Mouse (Mus musculus) layer of hippocampus, postnatal 10 days (tissue): ENCODE measurements around the gene Ube2z. TPM values are rescaled to one million over a fixed set of nuclear protein-coding genes. Genes with fewer than 3 reads are reported as not detected.
A peak's percentile ranks its signal among the peaks of the same experiment; 100 is the strongest.

Experiments
- DNase-seq, 2 experiments: peaks; one replicate each; pipeline ENCODE4 v3.0.0; 2021; ENCODE audit warnings: low spot score in 2 of 2
- total RNA-seq, 2 experiments: library from RNA; stranded (reverse); gene quantifications; 2 replicates each; pipeline ENCODE4 v1.2.3; 2021

Gene Ube2z
- total RNA-seq, 2 experiments from 2014 or later, result 56.6 to 57.8 TPM

DNA sequence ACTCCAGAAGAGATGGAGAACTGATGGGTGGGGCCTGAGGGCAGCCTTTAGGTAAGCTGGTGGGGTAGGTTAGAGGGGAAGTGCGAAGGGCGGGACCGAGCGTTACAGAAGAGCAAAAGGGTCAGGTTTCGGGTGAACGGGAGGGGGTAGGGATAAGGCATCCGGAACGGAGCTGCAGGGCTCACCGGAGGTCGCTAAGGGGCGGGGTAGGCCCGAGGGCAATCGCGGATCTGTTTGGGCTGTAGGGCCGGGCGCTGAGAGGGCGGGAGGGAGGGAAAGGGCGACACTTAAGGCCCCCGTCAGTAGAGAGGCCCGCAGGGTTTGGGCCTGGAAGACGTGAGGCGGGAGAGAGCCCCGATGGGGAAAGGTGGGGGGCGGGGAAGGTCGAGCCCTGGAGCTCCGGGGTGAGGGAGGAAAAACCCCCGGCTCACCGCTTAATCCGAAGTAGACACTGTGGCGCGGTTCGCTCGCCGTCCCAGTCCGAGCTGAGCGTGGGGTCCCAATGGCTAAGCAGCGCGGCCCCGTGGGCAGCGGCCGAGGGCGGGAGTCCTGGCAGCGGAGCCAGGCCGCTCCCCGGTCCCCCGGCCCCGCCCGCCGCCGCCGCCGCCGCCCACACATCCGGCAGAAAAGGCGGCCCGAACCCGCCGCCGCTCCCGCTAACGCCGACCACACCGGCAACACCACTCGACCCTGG lies 520 bp downstream of the Ube2z start:
- no peak for DNase-seq

DNA sequence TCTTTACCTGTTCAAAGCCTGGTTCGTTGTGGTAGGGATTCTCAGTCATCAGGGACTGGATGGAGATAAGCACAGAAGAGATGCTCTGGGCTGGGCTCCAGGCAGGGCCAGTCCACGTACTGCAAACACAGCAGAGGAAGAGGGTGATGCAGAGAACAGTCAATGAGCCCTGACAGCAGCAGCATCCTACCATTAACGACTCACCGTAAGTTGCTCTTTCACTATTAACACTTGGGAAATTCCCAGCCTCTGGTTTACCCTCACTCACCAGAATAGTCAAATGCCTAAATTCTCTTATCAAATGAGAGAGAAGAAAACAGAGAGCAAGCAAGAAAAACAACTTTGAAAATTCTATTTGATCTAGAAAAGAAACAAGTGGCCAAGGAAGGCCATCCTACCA lies 6.9 kb downstream of the Ube2z start:
- no peak for DNase-seq

DNA sequence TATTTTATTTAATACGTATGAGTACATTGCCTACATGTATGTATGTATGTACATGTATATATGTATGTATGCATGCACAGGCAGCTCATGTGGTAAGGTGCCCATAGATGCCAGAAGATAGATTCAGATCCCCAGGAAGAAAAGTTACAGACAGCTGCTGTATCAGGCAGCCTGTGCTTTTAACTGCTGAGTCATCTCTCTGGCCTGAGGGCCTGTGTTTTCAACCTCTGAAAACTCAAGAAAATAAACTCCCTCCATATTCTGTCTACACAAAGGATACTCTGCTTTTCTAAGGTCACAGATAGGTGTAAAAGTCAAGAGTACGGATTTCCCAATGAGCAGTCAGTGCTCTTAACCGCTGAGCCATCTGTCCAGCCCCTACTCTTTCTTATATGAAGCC lies 14.3 kb downstream of the Ube2z start:
- no peak for DNase-seq

DNA sequence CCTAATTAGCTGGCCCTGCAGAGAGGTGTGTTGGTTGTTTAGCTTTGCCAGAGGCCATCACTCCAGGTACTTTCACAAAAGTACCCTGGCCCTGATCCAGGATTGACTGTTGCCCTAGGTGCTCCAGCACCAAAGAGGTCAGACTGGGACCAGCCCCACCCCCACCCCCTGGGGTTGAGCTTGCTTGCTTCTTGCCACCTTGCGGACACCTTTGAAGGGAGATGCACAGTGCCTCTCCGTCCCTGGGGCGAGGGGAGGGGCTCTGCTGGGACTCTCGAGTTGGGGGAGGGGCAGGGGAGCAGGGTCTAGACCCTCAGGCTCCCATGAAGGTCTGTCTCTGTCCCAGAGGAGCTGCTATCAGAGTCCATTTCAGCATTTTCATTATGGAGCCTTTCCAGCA lies 15.2 kb downstream of the Ube2z start:
- no peak for DNase-seq

DNA sequence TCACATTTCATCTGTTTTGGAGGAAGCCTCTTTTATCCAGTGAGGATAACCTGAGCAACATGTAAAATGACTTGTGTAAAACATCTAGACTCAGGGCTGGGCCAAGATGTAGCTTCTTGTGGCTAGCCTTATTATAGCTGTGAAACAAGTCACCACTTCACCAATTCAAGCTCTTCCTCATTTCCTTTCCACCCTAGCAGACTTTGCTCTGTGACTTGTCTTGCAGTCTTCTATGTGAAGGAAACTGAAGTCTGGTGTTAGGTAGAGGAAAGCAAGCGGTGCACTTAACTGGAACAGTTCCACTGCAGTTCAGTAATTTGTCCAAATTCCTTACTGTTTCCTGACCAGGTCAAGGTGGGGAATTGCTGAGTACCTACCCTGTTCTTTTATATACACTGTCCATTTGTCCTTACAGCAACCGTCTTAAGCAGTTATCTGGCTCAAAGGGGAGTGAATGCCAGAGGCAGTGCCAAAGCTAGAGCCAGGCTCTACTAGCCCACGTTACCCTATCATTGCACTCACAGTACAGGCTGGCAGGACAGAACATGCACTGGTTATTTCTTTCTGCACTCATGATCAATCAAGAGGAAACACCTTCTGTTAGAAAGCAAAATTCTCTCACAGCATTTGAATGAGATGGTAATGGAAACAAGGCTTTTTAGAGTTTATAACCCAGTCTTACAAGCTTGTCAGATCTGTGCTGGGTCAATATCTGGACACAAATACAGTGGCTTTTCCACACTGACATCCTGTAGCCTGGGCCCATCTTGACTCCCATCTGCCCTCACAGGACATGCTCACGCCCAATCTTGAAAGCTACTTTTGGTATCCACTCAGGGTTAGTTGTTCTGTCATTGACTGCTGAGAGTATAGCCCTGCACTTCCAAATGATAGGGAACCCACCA lies 17.5 kb downstream of the Ube2z start:
- DNase-seq, result no peak

DNA sequence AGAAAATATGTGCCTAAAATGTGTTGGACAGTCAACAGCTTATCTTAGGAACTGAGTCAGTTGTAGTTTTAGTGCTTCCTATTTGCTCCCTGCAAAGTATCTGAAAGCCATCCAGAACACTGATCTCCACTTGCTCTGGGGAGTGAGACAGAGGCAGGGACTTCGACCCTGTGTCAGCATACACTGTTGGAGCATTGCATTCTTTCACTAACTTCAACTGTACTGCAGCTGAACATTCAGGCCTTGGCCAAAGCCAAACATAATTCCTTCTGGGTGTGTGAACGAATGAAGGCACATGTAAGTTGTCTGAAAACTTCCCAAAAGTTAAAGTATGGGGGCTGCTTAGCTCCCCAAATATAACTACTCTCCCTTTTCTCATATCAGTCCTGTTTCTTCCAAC lies 18.4 kb downstream of the Ube2z start:
- no peak for DNase-seq

DNA sequence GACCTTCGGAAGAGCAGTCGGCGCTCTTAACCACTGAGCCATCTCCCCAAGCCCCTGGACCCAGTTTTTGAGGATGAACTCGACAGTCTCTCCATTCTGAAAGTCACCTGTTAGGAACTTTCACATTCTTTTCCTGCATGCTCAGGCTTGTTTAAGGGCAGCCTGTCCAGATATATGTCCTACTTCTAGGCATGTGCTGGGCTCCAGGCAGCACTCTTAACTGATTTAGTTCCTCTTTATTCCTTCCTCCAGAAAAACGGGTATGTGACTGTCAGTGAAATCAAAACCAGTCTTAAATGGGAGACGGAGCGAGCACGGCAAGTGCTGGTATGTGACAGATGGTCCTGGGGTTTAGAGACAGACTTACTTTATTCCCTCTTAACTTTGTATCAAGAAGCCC lies 19.2 kb downstream of the Ube2z start:
- no peak for DNase-seq

DNA sequence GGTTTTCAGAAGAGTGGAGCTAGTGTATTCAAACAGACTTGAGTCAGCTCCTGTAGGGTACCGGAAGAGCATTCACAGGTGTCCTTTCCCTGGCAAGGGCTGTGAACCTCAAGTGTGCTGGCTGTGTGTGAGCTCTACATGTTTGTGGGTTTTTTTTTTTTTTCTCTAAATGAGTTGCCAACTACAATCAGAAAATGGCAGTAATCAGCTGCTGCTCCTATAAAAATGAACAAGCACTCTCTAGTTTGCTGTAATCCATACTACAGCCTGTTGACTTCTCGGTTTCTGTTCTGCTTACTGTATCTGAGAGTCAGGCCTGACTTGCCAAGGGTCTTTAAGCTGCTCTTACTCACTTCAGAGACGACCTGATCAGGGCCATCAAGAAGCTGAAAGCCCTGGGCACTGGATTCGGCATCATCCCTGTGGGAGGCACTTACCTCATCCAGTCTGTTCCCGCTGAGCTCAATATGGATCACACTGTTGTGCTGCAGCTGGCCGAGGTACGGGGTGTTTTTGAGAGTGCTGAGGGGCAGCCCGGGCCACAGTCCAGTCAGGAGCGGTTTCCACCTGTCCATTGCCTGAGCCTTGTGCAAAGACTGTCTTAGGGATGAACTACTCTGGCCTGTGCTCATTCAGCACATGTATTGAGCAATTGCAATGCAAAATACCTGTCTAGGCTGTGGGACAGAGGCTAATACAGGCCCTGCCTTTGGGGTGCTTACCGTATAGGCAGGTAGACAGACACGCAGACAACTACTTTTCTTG lies 20.2 kb downstream of the Ube2z start:
- DNase-seq, result peak in 1 of 2 experiments; percentile 10

DNA sequence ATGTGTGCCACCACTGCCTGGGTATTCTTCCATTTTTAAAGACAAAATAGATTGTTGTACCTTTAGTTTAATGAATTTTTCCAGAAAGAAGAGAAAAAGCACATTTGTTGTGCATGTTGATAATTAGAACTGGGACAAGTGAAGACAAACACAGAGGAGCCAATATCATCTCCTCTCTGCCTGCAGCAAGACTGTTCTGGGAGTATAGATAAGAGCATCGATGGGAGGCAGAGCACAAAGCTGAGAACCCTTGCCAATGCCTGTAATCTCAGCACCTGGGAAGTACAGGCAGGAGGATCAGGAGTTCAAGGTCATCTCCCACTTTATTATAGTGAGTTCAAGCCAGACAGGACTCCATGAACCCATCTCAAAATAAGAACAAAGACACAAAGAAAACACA lies 26.6 kb downstream of the Ube2z start:
- DNase-seq, result no peak

DNA sequence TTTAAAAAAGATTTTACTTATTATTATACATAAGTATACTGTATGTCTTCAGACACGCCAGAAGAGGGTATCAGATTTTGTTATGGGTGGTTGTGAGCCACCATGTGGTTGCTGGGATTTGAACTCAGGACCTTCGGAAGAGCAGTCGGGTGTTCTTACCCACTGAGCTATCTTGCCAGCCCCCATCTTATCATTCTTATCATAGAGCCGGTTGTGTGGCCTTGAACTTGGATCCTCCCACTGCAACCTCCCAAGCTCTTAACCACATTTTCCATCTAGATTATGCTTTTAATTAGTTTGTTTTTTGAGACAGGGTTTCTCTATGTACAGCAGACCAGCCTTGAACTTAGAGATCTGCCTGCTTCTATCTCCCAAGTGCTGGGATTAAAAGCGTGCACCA lies 27.7 kb downstream of the Ube2z start:
- DNase-seq, result no peak

DNA sequence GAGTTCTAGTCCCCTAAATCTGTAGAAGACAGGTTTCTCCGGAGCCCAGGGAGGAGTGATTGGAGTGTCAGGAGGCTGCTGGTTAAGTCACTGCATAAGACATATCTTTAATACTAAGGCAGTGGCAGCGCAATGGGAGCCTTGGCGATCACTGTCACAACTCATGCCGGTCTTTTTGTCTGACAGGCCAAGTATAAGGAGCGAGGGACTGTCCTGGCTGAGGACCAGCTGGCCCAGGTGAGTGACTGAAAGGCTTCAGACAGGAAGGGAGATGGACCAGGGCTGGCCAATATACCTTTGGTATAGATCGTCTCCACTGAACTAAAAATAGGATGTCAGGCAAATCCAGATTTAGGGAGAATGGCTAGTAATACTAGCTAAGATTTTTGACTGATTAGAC lies 30.1 kb downstream of the Ube2z start:
- DNase-seq, result no peak

DNA sequence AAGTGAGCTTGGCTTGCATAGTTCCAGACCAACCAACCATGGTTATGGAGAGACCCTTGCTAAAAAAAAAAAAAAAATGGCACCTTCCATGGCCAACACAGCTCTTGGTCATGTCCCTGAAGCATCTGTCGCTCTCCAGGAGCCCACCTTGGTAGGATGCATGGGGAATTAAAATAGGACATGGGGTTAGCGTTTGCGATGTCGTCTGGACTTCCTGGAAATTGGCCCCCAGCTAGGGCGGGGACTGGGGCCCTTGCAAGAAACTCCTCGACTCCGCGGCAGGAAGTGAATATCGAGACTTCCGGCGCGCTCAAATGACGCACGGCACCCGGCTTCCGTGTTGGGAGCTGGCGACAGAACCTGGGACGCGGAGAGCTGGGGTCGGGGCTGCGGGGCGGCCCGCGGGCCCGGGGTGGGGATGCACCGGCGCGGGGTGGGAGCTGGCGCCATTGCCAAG lies 30.6 kb downstream of the Ube2z start, which contains the start of gene Snf8:
TSS of gene Snf8 (plus strand) at position 290 of the 457 bp plus-strand sequence.
- peak; percentile 96 to 97 for DNase-seq

DNA sequence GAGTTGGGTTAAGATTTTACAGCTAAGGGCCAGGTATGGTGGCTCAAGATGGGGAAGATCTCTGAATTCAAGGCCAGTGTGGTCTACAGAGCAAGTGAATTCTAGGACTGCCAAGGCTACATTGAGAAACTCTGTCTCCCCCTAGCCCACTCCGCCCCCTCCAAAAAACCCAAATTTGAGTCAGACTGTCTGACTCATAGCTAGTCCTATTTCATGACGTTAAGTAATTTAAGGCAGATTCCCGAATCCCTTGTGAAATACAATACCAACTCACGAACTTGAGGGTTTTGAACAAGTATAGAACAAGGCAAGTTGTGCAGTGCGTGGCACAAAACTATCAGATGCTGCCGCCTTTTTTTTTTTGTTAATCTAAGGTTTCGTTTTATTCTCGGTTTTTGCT lies 31.1 kb downstream of the Ube2z start:
- no peak for DNase-seq

DNA sequence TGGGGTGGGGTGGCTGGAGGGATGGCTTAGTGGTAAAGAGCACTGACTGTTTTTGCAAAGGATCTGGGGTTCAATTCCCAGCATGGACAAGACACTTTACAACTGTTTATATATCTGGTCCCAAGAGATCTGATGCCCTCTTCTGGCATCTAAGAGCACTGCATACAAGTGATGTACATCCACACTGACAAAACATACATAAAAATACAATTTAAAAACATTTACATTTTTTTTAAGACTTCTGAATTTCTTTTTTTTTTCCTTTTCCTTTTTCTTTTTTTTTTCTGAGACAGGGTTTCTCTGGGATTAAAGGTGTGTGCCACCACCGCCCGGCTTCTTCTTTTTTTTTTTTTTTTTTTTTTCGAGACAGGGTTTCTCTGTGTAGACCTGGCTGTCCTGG lies 31.9 kb downstream of the Ube2z start:
- DNase-seq, result no peak

DNA sequence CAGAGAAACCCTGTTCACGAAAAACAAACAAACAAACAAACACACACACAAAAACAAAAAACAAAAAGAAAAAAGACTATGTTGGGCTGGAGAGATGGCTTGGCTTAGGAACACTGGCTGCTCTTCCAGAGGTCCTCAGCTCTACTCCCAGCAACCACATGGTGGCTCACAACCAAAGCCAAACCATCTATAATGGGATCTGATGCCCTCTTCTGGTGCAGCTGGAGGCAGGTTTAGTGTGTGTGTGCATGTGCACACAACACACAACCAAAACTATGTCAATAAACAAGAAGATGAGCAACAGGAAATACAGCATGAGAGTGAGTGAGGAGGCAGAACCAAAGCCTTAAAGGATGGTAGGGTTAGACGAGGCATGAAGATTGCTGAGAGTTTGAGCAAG lies 33.5 kb downstream of the Ube2z start:
- no peak for DNase-seq

DNA sequence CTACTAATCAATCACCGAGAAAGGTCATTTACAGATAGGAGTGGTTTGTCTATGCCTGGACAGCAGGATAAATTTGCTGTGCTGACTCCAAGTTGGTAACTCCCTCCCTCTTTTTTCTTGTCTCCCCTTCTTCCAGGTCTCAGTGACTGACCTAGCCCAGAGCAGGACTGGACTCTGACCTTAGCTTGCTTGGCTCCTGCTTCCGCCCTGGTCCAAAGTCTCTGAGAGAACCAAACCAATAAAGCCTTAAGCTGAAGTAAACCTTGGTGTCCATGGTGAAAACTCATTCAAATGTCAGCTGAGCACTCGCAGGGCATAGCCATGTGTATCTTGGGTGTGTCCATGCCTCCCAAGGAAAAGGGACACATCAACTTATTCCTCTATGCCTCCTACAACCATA lies 34.6 kb downstream of the Ube2z start:
- no peak for DNase-seq

DNA sequence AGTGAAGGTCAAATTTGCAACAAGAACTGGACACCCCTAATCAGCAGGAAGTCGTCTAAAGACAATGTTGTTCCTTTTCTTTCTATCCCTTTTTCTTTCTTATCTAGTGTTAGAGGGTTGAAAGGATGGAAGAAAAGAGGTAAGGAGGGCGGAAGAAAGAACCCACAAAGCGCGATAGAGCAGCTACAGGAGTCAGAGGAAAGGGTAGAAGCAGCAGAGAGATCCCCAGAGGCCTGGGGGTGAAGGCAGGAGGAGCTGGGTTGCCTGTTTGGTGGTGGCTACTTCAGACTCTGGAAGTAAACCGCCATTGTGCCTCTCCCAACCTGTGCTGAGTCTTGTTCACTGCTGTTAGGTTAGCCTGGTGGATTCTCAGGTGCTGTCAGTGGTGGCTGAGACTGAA lies 37.1 kb downstream of the Ube2z start:
- DNase-seq, result no peak

DNA sequence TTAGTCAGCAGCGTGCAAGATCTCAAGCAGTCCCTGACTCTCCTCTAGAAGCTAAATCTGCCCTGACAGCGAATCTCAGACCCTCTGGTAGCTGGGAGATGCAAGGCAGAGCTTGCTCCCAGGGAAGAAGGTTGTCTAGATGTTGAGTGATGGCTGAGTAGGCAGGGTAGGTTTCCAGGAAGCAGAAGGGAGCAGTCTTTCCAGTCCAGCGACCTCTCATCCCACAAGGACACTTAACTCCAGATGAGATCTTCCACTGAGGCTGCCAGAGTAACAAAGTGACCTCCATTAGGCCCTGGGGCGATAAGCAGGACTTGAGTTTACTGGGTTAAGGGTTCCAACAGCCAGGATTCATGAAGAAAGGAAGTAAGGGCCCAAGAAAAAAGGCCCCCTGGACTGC lies 44.6 kb downstream of the Ube2z start:
- DNase-seq, result no peak

DNA sequence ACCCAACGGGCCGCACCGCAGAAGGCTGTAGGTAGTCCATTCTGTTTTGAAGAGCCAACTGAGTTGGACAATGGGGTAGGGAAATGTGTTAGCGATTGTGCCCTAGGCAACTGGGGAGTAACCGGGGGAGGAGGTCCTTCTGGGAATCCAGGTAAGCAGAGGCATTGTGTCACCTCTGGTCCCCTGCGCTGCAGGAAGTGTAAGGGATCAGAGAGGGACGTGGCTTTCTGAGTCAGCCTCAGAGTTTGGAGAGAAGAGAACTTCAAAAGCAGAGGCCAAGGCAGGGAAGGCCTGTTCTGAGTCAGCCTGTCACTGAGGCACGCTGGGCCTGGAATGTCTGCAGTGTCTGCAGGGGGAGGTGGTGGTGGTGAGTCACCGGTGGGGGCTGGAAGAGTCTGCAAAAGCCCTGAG lies 47.2 kb downstream of the Ube2z start:
- no peak for DNase-seq

DNA sequence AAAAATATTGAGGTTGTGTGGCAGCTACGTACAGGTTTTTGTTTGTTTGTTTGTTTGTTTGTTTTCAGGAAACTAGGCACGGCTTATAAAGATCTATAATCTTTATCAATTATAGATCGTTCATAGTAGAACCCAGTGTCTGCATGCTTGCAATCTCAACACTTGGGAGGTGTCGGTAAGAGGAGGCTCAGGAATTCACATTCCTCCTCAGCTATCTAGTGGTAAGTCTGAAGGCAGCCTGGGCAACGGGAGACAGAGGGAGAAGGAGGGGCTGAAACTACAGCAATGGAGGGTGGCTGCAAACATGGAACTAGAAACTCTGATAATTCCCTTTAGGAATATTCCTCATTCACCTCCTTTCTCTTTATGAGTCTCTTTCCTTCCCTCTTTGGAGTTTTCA lies 49.8 kb downstream of the Ube2z start:
- no peak for DNase-seq

DNA sequence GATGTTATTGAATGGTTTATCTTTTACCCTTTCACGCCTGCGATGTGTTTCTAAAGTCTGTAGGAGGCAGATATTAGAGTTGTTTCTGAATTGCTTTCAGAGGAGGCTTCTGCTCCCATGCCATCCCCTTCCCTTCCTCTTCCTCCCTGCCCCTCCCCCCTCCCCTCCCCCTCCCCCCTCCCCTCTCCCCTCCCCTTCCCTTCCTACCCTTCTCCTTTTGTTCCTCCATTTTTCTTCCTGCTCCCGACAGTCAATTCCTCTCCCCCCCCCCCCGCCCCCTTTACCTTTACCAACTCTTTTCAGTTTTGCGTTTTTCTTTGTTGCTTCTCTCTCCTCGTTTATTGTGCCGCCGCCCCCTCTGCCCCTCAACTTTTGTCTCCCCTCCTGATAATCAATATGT lies 53.2 kb downstream of the Ube2z start:
- no peak for DNase-seq

DNA sequence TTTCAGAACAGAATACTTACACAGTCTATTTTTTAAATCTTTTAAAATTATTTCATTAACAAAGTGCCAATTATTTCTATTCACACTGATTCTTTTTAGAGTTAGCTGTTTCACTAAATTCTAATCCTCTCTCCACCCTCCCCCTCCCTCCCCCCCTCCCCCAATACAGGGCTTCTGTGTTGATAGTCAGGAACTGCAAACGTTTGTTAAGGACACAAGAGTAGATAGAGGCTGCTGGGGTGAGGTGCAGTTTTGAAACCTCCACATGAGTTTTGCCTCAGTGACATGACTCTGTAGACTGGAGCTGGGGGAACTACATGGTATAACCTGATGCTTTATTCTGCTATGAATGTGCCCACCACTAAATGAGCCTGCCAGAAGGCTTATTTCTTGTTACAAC lies 56.4 kb downstream of the Ube2z start:
- DNase-seq, result no peak
